Mouse (Mus musculus) cerebellum, adult (tissue): ENCODE results near the gene Gli3.

Source experiments
- ATAC-seq: cut with Nextera tagmentation; 2 replicates; pipeline ENCODE4 v1.9.2; 2017; ENCODE audit warnings: mild to moderate bottlenecking, moderate library complexity, mixed read lengths; ENCODE audit not compliant: insufficient number of reproducible peaks, low FRiP score, low TSS enrichment

Gene Gli3

GRCm38 (mm10) chr13:15704669-15705068 is 241.6 kb downstream of the Gli3 start:
- ATAC-seq: no peak

GRCm38 (mm10) chr13:15707481-15707881 is 244.4 kb downstream of the Gli3 start:
- no peak for ATAC-seq

GRCm38 (mm10) chr13:15713486-15713885 is 250.5 kb downstream of the Gli3 start:
- ATAC-seq: no peak

DNA sequence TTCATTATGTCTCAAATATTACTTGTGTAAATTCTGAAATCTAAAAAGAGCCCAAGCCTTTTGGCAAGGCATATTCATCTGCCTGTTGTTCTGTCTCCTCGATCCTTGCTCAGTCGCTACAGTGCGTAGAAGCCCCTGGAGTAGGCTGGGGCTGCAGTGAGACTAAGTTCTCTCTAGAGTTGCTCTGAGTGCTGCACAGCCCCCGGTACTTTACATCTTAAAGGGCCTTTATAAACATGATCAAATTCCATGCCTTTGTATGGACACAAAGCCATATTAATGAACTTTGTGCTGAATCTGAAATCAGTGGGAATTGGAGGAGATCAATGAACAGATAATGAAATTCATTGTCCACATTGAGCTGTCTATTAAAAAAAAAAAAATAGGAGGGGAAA is 251.3 kb downstream of the Gli3 start:
- ATAC-seq: no peak

GRCm38 (mm10) chr13:15714726-15715437 is 251.8 kb downstream of the Gli3 start:
- ATAC-seq: 0 out of 2 replicates have a peak, but pooled peaks have one; percentile 66

DNA sequence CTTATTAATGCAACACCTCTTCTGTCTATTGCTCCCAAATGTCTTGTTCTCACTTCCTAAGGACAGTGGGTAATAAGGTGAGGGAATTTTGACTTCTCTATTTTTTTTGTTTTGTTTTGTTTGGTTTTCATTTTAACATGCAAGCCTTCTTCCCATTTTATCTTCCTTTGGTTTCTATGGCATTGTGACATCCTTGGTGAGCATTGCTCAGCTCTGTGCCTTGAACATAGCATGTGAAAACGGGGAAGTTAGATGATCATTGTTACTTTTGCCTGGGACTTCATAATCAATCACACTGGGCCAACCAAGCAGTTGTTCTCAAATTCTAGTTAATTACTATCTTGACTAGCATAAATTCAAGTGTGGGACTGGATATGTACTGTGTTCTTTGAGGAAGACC is 258.4 kb downstream of the Gli3 start:
- ATAC-seq: no peak

GRCm38 (mm10) chr13:15722766-15723379 is 259.8 kb downstream of the Gli3 start:
- ATAC-seq: no peak

DNA sequence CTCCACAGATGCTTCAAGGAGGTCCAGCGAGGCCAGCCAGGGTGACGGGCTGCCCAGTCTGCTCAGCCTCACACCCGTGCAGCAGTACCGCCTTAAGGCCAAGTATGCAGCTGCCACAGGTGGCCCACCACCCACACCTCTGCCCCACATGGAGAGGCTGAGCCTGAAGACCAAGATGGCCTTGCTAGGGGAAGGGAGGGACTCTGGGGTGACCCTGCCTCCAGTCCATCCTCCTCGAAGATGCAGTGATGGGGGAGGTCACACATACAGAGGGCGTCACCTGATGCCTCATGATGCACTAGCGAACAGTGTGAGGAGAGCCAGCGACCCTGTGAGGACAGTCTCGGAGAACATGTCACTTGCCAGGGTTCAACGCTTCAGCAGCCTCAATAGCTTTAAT is 261.7 kb downstream of the Gli3 start:
- no peak for ATAC-seq

GRCm38 (mm10) chr13:15741771-15742170 is 278.7 kb downstream of the Gli3 start:
- no peak for ATAC-seq

GRCm38 (mm10) chr13:15742308-15742707 is 279.3 kb downstream of the Gli3 start:
- ATAC-seq: no peak

DNA sequence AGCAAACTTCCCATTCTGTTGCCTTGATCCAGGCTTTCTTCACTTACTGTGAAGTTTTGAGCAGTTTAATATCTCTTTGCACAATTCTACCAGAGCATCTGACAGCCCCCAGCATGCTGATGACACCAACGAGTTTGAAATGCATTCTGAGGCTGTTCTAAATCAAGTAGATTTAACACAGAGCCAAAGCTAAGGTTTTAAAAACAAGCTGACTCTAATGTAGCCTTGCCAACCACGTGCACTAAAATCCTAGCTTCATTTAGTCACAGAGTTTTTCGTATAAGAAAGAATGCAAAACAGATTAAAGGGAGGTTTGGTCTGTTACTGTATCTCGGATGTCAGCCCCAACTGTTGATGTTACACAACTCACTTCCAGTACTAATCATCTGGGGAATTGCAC is 279.7 kb downstream of the Gli3 start:
- no peak for ATAC-seq

GRCm38 (mm10) chr13:15758835-15759632 is 296.0 kb downstream of the Gli3 start:
- peak; percentile 80 for ATAC-seq

DNA sequence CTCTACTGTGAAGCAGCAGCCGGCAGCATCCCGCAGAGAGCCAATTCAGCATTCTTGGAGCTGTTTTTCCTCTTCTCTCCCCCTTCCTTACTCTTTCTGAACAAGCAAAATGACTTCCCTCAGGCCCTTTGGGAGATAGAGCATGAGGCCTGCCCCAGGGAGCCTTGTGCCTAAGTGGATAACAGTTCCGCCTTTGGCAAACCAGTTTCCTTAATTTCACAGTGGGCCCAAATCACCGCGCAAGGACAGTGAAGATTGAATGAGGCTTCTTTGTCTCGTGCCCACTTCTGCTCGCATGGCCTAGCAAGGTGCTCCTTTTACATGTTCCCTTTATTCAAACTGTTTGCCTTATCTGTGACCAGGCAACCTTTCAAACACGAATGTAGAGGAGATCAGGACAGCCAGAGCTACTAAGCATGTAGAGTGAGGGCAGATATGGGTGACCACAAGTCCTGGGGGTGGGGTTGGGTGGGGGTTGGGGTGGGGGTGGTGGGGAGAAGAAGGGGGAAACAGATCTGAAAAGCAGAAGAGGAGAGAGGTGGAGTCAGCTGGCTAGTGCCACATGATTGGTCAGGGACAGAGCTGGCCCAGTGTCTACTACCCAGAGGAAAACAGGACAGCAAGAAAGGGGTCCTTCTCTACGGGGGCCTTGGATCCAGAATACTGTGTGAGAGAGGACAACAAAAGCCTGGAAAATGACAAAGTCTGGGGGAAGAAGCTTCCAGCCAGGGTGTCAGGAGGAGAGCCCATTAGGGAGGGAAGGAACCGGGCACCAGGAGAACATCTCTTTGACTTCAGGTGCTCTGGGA is 296.8 kb downstream of the Gli3 start:
- peak; percentile 59 for ATAC-seq

- ATAC-seq: no peak
Measured at GRCm38 (mm10) chr13:15762291-15762690, 299.3 kb downstream of the Gli3 start.

GRCm38 (mm10) chr13:15762901-15763417 is 299.9 kb downstream of the Gli3 start:
- ATAC-seq: no peak

DNA sequence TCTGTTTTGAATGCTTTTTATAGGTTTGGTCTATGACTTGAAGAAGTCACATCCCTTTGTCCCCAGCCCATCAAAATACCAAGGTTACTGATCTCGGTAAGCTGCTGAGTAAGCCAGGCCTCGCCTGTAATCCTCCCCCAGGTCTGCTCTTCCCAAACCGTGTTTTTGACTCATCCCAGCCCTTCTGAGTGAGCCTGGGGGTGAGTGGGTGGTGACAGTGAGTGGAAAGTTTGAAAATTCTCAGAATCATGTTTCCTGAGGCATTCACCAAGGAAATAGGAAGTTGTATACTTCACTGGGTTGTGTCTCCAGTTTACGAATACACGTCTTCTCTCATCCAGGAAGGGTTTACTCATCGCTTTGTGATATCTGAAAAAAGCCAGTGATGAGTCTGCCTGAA is 314.6 kb downstream of the Gli3 start:
- ATAC-seq: no peak
